Mouse (Mus musculus) gastrocnemius, postnatal 36 days (tissue): ENCODE data around the gene Lrrn4. TPM values are rescaled to one million over a fixed set of nuclear protein-coding genes. Genes with fewer than 3 reads are reported as not detected.

Experiments used
- DNase-seq, 2 experiments: peaks; one replicate each; pipeline ENCODE4 v3.0.0; 2022
- intact Hi-C: fragments of 180-260 bp; cut with DNase I; formaldehyde crosslinking; loops from one replicate; pipeline ENCODE4 v1.15.1; 2025
- total RNA-seq, 2 experiments: library from RNA; stranded (reverse); gene quantifications; 2 replicates each; pipeline ENCODE4 v1.2.3; 2021

Lrrn4 gene
- total RNA-seq, 2 experiments from 2014 or later = 0.08 TPM; not detected in 1

DNA sequence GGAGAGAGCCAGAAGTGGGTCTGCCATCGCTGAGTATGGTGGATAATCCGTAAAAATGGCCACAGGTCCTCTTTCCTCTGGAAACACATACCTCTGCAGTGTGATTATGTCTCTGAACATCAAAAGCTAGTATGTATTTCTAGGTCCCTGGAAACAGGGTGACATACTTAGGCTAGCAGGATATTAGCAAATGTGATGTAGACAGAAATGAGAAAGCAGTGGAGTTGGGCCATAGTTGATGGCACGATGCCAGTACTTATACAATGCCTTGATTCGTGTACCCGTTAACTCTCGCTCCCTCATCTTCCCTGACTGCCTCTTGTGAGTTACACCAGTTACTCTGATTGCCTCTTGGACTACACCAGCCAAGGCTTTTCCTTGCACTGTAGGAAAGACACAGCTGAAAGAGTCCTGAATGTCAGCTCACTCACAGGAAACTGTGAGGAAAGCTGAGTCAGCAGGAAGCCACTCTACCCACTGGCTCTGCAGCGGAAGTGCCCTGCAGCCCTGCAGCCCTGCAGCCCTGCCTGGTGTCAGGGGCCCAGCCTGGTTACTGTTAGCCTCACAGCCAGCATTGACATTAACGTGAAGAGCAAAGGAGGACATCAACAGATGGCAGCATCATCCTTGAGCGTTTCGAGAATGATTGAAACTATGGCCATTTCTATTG lies 6.9 kb downstream of the Lrrn4 start:
- intact Hi-C loops = no loop called here
- DNase-seq = no peak

DNA sequence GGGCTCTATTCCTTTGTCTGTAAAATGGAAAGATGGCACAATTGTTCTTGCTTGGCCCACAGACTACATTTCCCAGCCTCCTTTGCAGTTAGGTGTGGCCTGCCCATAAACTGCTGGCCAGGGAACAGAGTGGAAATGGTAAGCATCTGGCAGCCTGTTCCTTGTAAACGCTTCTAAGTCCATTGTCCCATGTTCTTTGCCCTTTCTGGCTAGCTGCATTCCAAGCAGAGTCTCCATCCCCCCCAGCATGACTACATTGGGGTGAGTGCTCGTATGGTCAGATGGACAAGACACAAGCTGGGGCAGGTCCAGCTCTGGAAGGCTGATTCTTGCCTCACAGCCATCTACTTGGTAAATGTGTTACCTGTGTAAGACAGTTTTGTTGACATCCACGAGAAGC lies 9.0 kb downstream of the Lrrn4 start:
- intact Hi-C loops = no loop called here
- no peak for DNase-seq

DNA sequence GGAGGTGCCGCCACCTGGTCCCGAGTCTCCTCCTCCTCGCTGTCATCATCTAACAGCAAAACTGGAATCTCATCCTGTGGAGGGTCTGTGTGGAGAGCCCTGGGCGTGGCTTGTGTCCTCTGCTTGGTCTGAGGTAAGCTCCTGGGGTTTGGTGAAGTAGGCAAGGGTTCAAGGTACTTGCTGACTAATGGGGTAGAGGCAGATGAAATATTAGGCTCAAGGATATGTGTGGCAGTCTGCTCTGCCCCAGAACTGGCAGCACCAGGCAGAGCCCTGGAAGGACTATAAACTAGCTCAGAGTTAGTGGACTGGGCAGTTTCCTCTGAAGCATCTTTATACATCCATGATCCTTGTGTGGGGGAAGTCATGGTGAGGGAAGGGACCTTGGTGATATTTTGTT lies 10.4 kb downstream of the Lrrn4 start:
- intact Hi-C loops = no loop called here
- DNase-seq = no peak

DNA sequence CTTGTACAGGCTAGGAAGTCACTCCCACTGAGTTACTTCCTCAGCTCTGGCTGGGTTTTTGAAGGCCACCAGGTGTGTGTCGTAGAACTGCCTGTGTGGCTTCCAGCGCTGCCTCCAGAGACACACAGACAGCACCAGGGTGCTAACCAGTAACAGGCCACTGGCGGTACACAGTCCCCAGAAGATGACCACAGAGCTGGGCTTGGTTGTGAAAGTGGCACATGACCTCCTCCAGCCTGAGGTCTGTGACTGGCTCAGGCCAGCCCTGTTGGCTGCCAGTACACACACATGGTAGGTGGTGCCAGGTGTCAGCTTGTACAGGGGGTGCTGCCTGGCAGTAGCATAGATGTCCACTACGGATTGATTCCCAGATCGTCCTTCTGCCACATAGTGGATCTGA lies 11.0 kb downstream of the Lrrn4 start:
- intact Hi-C loops = no loop called here
- DNase-seq = no peak

DNA sequence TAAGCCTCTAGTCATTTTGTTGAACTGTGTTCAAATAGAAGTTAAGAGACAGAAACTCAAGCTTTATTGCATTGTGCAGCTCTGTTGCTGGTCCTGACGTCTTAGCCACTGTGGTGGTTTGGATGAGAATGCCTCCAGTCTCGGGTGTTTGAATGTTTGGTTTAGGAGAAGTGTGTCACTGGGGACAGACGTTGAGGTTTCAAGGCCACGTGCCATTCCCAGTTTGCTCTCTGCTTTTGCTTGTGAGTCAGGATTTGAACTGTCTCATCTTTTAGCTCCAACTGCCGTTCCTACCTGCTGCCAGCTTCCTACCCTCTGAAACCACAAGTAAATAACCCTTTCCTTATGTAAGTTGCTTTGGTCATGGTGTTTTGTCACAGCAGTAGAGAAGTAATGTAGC lies 13.2 kb downstream of the Lrrn4 start:
- intact Hi-C loops = no loop called here
- DNase-seq = no peak

DNA sequence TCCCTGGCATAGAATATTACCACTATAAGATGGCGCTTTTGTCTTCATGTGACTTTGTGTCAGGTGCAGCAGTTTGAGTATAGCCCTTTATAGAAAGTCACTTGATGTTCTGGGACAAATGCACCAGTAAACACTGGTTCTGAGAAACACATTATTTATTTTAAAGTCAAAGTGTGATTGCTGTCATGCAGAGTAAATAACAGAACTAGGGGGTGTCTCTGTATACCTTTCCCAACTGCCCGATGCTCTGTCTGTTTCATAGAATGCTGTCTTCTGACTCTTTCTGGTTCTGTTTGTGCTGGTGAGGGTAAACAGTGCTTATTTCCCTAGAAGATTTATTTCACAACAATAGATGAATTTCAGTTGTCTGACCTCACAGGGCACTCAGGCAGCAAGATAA lies 17.4 kb downstream of the Lrrn4 start:
- DNase-seq = no peak
- intact Hi-C loops = no loop called here

DNA sequence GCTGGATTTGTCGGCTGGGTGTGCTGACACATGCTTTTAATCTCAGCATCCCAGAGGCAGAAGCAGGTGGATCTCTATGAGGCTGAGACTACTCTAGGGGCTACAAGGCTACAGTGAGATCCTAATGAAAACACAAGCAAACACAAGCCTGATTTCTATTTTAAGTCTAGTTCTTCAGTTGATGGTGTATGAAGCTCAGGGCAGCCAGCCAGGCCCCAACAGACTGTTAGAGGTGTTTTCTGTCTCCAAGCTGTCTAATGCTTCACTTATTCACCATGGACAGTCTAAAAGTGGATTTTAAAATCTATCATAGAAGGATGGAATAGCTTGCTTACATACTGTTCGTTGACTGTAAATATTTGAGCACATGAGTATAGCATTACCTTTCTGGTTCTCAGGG lies 19.2 kb downstream of the Lrrn4 start:
- no peak for DNase-seq
- intact Hi-C loops = no loop called here

DNA sequence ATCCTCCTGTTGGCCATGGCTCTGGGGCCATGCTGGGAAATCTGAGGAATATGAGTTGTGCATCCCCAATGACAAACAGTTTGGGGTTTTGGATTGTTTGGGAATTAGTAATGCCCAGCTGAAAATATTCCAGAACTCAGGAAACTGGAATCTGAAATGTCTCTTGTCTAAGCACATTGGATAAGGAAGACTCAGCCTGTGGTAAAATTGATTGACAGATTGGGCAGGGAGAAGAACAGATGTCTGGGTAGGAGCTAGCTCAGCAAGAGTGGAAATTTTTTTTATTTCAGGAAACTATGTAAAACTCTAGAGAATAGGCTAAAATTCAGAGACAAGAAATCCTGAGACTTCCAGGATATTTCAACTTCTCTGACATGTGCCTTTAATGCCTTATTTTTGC lies 20.3 kb downstream of the Lrrn4 start:
- intact Hi-C loops = no loop called here
- DNase-seq = no peak

DNA sequence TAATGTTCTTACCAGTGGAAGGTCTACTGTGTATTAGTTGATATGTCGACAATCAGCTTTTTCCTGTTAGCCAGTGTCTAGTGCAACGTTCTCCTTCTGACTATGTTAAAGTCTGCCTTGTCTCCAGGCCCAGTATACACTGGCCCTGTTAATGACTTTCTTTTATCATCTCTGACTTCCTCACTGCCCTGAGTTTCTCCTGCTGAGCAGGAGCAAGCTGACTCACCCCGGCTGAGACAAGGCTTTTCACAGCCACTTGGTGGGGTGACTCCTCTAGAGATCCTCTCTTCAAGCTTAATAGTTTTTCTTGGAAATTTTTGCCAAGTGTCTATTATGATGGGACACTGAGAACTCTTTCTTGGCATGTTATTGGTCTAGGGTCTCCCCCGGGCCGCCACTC lies 24.4 kb downstream of the Lrrn4 start:
- no peak for DNase-seq
- intact Hi-C loops = no loop called here

DNA sequence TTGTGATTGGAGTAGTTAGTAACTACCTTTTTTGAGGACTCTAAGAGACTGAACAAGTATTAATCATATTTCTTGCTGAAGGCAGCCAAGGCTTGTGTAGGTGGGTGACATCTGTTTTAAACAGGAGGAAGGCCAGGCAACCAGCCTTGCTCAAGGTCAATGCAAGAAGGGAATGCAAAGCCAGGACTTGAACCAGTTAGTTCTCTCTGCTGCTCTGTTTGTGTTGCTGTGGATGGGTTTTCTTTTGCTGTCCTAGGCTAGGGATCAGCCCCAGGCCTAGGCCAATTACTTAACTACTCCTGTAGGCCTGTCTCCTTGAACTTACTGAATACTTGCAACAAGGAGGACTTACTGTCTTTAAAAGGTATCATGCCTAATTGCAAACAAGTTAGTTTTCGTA lies 27.6 kb downstream of the Lrrn4 start:
- intact Hi-C loops = no loop called here
- no peak for DNase-seq

DNA sequence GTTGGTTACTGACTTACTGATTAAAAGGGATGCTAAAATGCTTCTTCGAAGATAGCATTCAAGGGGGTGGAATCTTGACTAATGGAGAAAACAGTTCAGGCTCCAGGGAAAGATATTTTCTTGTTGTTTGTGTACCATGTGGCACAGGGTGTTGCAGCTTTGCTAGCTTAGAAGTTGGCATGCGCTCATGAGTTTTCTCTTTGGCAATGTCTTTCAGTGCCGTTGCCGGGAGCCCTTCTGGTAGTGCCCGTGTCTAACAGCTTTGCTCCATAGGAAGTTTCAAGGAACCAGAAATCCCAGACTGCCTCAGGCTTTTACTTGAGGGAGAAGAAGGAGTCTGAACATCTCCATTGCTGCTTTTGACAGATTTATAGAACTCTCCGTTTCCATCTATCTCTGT lies 31.6 kb downstream of the Lrrn4 start:
- intact Hi-C loops = loop anchor here (5.0 kb wide), 1 partner anchor 53 kb away; no protein-coding TSS in a partner anchor

DNA sequence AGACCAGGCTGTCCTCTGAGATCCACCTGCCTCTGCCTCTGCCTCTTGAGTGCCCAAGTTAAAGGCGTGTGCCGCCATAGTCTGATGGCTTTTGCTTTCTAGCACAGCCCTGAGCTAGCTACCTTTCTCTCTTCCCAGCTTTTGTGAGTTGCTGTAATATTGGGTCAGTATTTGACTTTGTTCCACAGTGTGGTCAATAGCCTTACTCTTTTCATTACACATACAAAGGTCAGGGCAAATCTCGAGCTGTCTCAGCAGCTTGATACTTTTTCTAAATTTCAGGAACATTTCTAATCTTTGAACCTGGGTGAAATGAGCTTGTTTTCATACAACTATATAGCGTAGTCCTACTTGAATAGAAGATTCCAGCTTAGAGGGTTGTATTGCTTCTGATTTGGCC lies 32.3 kb downstream of the Lrrn4 start:
- no peak for DNase-seq
- intact Hi-C loops = loop anchor here (5.0 kb wide), 1 partner anchor 54 kb away; no protein-coding TSS in a partner anchor

More for the DNA sequence above, 31.6 kb downstream of the Lrrn4 start:
- no peak for DNase-seq

DNA sequence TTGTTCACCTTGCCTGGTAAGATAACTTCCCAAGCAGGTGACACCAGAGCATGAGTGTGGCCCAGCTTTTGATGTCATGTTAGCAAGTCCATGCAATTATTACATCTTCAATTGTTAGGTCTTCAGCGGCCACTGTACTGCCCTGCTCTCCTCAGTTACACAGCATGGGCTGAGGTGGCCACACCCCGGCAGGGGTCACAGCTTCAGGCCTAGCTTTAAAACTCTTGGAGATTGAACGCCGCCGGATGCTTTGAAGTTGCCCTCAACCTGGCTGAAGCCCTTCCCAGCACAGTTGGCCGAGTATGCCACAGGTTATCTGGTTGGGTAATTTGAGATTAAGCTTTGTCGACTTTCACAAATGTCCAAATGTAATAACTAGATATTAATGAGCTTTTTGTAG lies 33.1 kb downstream of the Lrrn4 start:
- intact Hi-C loops = loop anchor here (5.0 kb wide), 1 partner anchor 55 kb away; no protein-coding TSS in a partner anchor
- no peak for DNase-seq

DNA sequence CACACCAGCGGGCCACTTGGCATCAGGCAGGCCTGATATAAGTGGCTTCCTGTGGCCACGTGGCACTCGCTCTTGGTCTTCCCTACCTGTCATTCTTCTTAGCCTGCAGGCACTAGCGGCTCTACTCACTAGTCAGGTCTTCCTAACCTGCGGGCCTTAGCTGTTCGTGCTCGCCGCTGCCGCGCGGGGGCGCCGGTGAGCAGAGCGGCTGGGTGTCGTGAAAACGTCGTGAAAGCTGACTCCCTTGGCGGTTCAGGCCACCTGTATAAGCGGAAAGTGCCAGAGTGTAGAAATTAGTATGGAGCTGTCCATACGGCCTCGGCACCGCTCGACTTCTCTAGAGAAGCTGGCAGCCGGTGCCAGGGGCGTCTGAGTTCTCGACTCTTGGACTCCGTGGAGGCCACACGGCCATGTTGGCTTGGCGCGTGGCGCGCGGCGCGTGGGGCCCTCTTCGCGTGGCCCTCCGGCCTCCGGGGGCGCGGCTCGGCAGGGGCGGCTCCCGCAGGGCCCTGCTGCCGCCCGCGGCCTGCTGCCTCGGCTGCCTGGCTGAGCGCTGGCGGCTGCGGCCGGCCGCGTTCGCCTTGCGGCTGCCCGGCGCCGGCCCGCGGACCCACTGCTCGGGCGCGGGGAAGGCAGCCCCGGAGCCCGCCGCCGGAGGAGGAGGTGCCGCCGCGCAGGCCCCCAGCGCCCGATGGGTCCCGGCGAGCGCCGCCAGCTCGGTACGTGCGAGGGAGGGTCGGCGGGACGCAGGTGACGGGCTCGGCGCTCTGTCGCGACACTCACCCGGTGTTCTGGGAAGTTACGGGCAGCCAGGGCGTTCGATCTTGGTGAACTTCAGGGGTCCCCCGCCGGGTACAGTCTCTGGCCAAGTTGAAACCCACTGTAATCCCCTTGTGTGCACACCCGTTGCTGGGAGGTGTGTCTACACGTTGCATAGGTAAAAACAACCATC lies 34.0 kb downstream of the Lrrn4 start, which contains the start of gene Crls1:
TSS of gene Crls1 (plus strand) at position 260 of the 952 bp plus-strand sequence.
- intact Hi-C loops = loop anchor here (5.0 kb wide), 1 partner anchor 56 kb away; no protein-coding TSS in a partner anchor
- peak; percentile 91 to 97 for DNase-seq

DNA sequence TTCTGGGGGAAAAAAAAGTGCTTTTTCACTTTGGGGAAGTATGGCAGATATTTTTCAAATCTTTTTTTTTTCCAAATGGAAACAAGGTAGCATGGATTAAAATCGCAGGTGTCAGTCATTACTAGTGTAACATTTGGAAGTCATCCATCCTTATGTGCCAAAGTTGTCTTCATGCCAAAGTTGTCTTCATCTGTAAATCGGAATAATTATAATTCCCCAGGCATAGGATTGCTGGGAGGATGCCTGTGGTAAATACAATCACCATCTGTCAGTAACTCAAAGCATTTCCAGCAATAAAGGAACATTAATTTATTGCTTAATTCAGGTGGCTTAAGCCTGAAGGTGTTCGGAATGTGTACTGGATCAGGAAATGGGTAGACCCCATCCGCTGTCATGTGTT lies 39.6 kb downstream of the Lrrn4 start:
- intact Hi-C loops = no loop called here
- no peak for DNase-seq

Other genes with a start within 250 kb of the Lrrn4 start
- 1 to 10 TPM; 4.2 to 4.6 TPM for gene Shld1, start 194.0 kb downstream of the Lrrn4 start, total RNA-seq
- gene Chgb, start 99.6 kb downstream of the Lrrn4 start, total RNA-seq = under 1 TPM; 0.10 to 0.18 TPM
- 1 to 10 TPM; 5.7 to 5.8 TPM for gene Trmt6, start 64.8 kb downstream of the Lrrn4 start, total RNA-seq
- gene Mcm8, start 64.8 kb downstream of the Lrrn4 start, total RNA-seq = 1 to 10 TPM in 1 of 2 experiments, under 1 TPM in 1; 0.77 to 1.2 TPM
- gene Crls1, start 34.2 kb downstream of the Lrrn4 start, total RNA-seq = 10 to 100 TPM; 12.5 to 13.3 TPM
- not detected for gene Fermt1, start 65.0 kb upstream of the Lrrn4 start, total RNA-seq